8 mouse cellular contexts compared by ENCODE assay signal in the genomic region with DNA sequence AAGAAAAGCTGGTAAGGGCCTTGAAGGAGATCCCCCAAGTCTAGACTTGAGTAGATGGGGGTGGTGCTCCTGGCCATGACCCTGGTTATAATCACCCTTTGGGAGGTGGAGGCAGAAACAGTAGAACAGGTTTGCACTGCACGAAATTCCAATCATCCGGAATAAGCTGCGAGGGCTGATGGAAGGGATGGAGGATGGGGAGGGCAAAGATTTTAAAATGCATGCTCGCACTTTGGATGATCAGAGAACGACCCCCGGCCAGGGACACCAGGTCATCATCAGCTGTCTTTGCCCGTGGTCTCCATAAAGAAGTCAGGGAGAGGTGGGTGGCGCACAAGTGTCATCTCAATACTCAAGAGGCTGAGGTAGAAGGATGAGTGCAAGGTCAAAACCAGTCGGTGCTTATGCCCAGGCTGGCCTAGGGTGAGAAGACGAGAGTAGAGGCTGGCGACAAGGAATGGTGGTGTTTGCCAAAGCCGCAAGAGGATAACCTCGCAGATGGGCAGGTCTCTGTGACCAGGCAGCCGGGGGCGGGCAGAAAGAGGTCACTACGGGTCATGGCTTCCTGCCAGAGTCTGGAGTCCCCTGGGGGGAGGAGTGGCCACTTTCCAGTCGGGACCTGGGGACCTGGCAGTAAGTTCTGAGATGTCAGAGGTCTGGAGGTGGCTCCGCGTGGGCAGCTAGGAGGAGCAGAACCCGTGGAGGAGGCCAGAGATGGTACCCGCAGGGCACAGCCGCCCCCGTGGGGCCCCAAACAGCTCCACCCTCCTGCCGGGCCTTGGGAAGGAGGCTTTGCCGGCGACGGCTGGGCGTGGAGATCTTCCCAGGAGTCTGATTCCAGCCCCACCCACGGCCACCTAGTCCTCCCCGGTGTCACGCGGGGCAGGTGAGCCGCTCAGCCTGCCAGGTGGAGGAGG. TPM values are rescaled to one million over a fixed set of nuclear protein-coding genes. Genes with fewer than 3 reads are reported as not detected.
DNase-seq lines count a peak whose midpoint lies in the region; ATAC-seq and TF ChIP-seq lines count a peak whose summit lies in the region.

No protein-coding gene starts in this region.

- H3K4me2 ChIP-seq in embryonic facial prominence, embryonic 12.5 days (replicated peaks) = peak overlapping the region; percentile 62
- peak overlapping the region; percentile 90 for H3K4me2 ChIP-seq in heart, embryonic 11.5 days
- H3K4me2 ChIP-seq in kidney, embryonic 15.5 days = peak overlapping the region; percentile 80

- WGBS in embryonic facial prominence, embryonic 12.5 days = 2% methylated on average over 33 of the region's 33 CpGs
- under 1% methylated on average over 33 of the region's 33 CpGs for whole genome bisulfite sequencing in heart, embryonic 11.5 days (ENCODE audit: insufficient replicate concordance)
- under 1% methylated on average over 33 of the region's 33 CpGs for WGBS in kidney, embryonic 15.5 days
- 2% methylated on average over 33 of the region's 33 CpGs for WGBS in small intestine, adult 2 months

- peak; percentile 93 for DNase-seq in 3T3-L1 (ENCODE audit: low read depth, low spot score)
- peak; percentile 76 for DNase-seq in ZHBTc4 (ENCODE audit: low read depth, low spot score)
- peak; percentile 89 for DNase-seq in lung, postnatal 25 days (ENCODE audit: low spot score)

- H3K36me3 ChIP-seq in embryonic facial prominence, embryonic 12.5 days = peaks cover 20% of the 10 kb centered on the region
- H3K36me3 ChIP-seq in heart, embryonic 11.5 days (ENCODE audit: control insufficient read depth, insufficient read depth, low read length) = peaks cover 14% of the 10 kb centered on the region
- peaks cover 20% of the 10 kb centered on the region for H3K36me3 ChIP-seq in kidney, embryonic 15.5 days
- H3K36me3 ChIP-seq in small intestine, adult 2 months (ENCODE audit: control insufficient read depth, insufficient read depth, low read length) = peaks cover 20% of the 10 kb centered on the region

- peak; percentile 41; the same call in 1 of the 2 replicates for TF ChIP-seq POLR2A in small intestine, adult 2 months (IDR thresholded peaks at IDR 0.05; ENCODE audit: low read depth, low read length)

- H3K27me3 ChIP-seq in embryonic facial prominence, embryonic 12.5 days = no peaks in the 10 kb centered on the region
- H3K27me3 ChIP-seq in heart, embryonic 11.5 days (ENCODE audit: control insufficient read depth, insufficient read depth, low read length) = no peaks in the 10 kb centered on the region
- no peaks in the 10 kb centered on the region for H3K27me3 ChIP-seq in kidney, embryonic 15.5 days
- no peaks in the 10 kb centered on the region for H3K27me3 ChIP-seq in small intestine, adult 2 months (ENCODE audit: control insufficient read depth, insufficient read depth, low read length)

- no peaks in the 10 kb centered on the region for H3K9me3 ChIP-seq in embryonic facial prominence, embryonic 12.5 days
- no peaks in the 10 kb centered on the region for H3K9me3 ChIP-seq in heart, embryonic 11.5 days (replicated peaks; ENCODE audit: control insufficient read depth, low read length)
- H3K9me3 ChIP-seq in kidney, embryonic 15.5 days (replicated peaks) = no peaks in the 10 kb centered on the region

- peaks cover 75% of the 10 kb centered on the region for H3K4me1 ChIP-seq in embryonic facial prominence, embryonic 12.5 days
- H3K4me1 ChIP-seq in heart, embryonic 11.5 days (ENCODE audit: control insufficient read depth, insufficient read depth, low read length) = peaks cover 91% of the 10 kb centered on the region
- H3K4me1 ChIP-seq in kidney, embryonic 15.5 days = peaks cover 96% of the 10 kb centered on the region
- peaks cover 63% of the 10 kb centered on the region for H3K4me1 ChIP-seq in small intestine, adult 2 months (ENCODE audit: control insufficient read depth, insufficient read depth, insufficient read length, low read length)

- H3K9ac ChIP-seq in embryonic facial prominence, embryonic 12.5 days = peak overlapping the region; percentile 45
- H3K9ac ChIP-seq in heart, embryonic 11.5 days (ENCODE audit: low read depth, low read length) = peak overlapping the region; percentile 65
- H3K9ac ChIP-seq in kidney, embryonic 15.5 days = peak overlapping the region; percentile 46

- no peak for ATAC-seq in embryonic facial prominence, embryonic 12.5 days (ENCODE audit: insufficient number of reproducible peaks, insufficient read depth, low FRiP score, low TSS enrichment)
- ATAC-seq in heart, embryonic 11.5 days (replicated peaks; ENCODE audit: insufficient number of reproducible peaks, low FRiP score, low TSS enrichment) = peak; percentile 1; the same call in 1 of the 2 replicates
- peak; percentile 7 for ATAC-seq in kidney, embryonic 15.5 days (replicated peaks; ENCODE audit: low FRiP score)
- no peak for ATAC-seq in inflammation-experienced regulatory T-cells, adult 6 months

- peak overlapping the region; percentile 93 for H3K27ac ChIP-seq in embryonic facial prominence, embryonic 12.5 days
- peak overlapping the region; percentile 99 for H3K27ac ChIP-seq in heart, embryonic 11.5 days (ENCODE audit: low read depth, low read length)
- peak overlapping the region; percentile 100 for H3K27ac ChIP-seq in kidney, embryonic 15.5 days
- H3K27ac ChIP-seq in small intestine, adult 2 months (ENCODE audit: insufficient read depth, low read depth, low read length) = peak overlapping the region; percentile 95

- TF ChIP-seq CTCF in small intestine, adult 2 months (IDR thresholded peaks at IDR 0.05; ENCODE audit: extremely low read depth, insufficient read length, insufficient replicate concordance, low read depth, low read length) = no peak

- H3K4me3 ChIP-seq in embryonic facial prominence, embryonic 12.5 days = peak overlapping the region; percentile 39
- peak overlapping the region; percentile 44 for H3K4me3 ChIP-seq in heart, embryonic 11.5 days (ENCODE audit: low read depth, low read length)
- H3K4me3 ChIP-seq in kidney, embryonic 15.5 days (replicated peaks) = peak overlapping the region; percentile 43
- peak overlapping the region; percentile 58 for H3K4me3 ChIP-seq in small intestine, adult 2 months (ENCODE audit: low read depth, low read length)

RNA-seq across cellular contexts. Expression of a gene that starts 5.1 kb away (rescaled TPM):
- 151 and 159 TPM in 2 replicates for polyA plus RNA-seq in embryonic facial prominence, embryonic 12.5 days (2016; fragmentation: Nextera tagmentation; extraction: Ambion mirVana)
- 49.1 and 52.7 TPM in 2 replicates for polyA plus RNA-seq in heart, embryonic 11.5 days (2014; fragmentation: Nextera tagmentation; extraction: Ambion mirVana)
- 95.1 and 111 TPM in 2 replicates for polyA plus RNA-seq in kidney, embryonic 15.5 days (2015; fragmentation: Nextera tagmentation; extraction: Ambion mirVana)
- polyA plus RNA-seq in small intestine, adult 2 months (2012; rRNA removed) = 18.5 and 48.0 TPM in 2 replicates
- polyA plus RNA-seq in inflammation-experienced regulatory T-cells, adult 6 months (2017; shearing (Covaris generic)) = 100 to 1,000 TPM in 2 of 3 experiments, 10 to 100 TPM in 1; 84.2 to 255 (median 213) TPM

RNA-seq across cellular contexts. Expression of a gene that starts 12.0 kb away (rescaled TPM):
- polyA plus RNA-seq in embryonic facial prominence, embryonic 12.5 days (2016; fragmentation: Nextera tagmentation; extraction: Ambion mirVana) = 11.6 and 13.0 TPM in 2 replicates
- 9.6 and 12.4 TPM in 2 replicates for polyA plus RNA-seq in heart, embryonic 11.5 days (2014; fragmentation: Nextera tagmentation; extraction: Ambion mirVana)
- polyA plus RNA-seq in kidney, embryonic 15.5 days (2015; fragmentation: Nextera tagmentation; extraction: Ambion mirVana) = 11.2 and 13.2 TPM in 2 replicates
- polyA plus RNA-seq in small intestine, adult 2 months (2012; rRNA removed) = 6.8 and 9.0 TPM in 2 replicates
- polyA plus RNA-seq in inflammation-experienced regulatory T-cells, adult 6 months (2017; shearing (Covaris generic)) = 10 to 100 TPM; 17.9 to 28.4 (median 20.5) TPM

RNA-seq across cellular contexts. Expression of a gene that starts 12.6 kb away (rescaled TPM):
- 33.4 and 35.1 TPM in 2 replicates for polyA plus RNA-seq in embryonic facial prominence, embryonic 12.5 days (2016; fragmentation: Nextera tagmentation; extraction: Ambion mirVana)
- polyA plus RNA-seq in heart, embryonic 11.5 days (2014; fragmentation: Nextera tagmentation; extraction: Ambion mirVana) = 29.5 and 31.9 TPM in 2 replicates
- polyA plus RNA-seq in kidney, embryonic 15.5 days (2015; fragmentation: Nextera tagmentation; extraction: Ambion mirVana) = 18.8 and 19.5 TPM in 2 replicates
- 151 and 372 TPM in 2 replicates for polyA plus RNA-seq in small intestine, adult 2 months (2012; rRNA removed)
- polyA plus RNA-seq in inflammation-experienced regulatory T-cells, adult 6 months (2017; shearing (Covaris generic)) = 1 to 10 TPM; 7.3 to 9.3 (median 7.5) TPM

RNA-seq across cellular contexts. Expression of a gene that starts 18.6 kb away (rescaled TPM):
- polyA plus RNA-seq in embryonic facial prominence, embryonic 12.5 days (2016; fragmentation: Nextera tagmentation; extraction: Ambion mirVana) = 55.8 and 56.9 TPM in 2 replicates
- 13.9 and 14.8 TPM in 2 replicates for polyA plus RNA-seq in heart, embryonic 11.5 days (2014; fragmentation: Nextera tagmentation; extraction: Ambion mirVana)
- polyA plus RNA-seq in kidney, embryonic 15.5 days (2015; fragmentation: Nextera tagmentation; extraction: Ambion mirVana) = 15.4 and 17.0 TPM in 2 replicates
- polyA plus RNA-seq in small intestine, adult 2 months (2012; rRNA removed) = 1.5 and 1.8 TPM in 2 replicates
- polyA plus RNA-seq in inflammation-experienced regulatory T-cells, adult 6 months (2017; shearing (Covaris generic)) = not detected

RNA-seq across cellular contexts. Expression of a gene that starts 20.1 kb away (rescaled TPM):
- polyA plus RNA-seq in embryonic facial prominence, embryonic 12.5 days (2016; fragmentation: Nextera tagmentation; extraction: Ambion mirVana) = 8.4 and 8.5 TPM in 2 replicates
- 2.5 and 2.7 TPM in 2 replicates for polyA plus RNA-seq in heart, embryonic 11.5 days (2014; fragmentation: Nextera tagmentation; extraction: Ambion mirVana)
- polyA plus RNA-seq in kidney, embryonic 15.5 days (2015; fragmentation: Nextera tagmentation; extraction: Ambion mirVana) = 5.7 and 6.1 TPM in 2 replicates
- 3.7 and 6.6 TPM in 2 replicates for polyA plus RNA-seq in small intestine, adult 2 months (2012; rRNA removed)
- 1 to 10 TPM in 2 of 3 experiments, under 1 TPM in 1; 0.60 to 2.3 (median 1.3) TPM for polyA plus RNA-seq in inflammation-experienced regulatory T-cells, adult 6 months (2017; shearing (Covaris generic))

Comparison
In these comparisons a context has a peak if more than half of its experiments do, and no peak if none do; other contexts are left out.
1. ATAC-seq: peak in heart, embryonic 11.5 days (single experiment) and kidney, embryonic 15.5 days (single experiment); none in embryonic facial prominence, embryonic 12.5 days (single experiment) and inflammation-experienced regulatory T-cells, adult 6 months (single experiment).
2. Peak in every context shown above with its lines, with median percentiles within 50 percentile points of each other: DNase-seq, H3K27ac ChIP-seq, H3K4me2 ChIP-seq, H3K4me3 ChIP-seq and H3K9ac ChIP-seq.